In genomic region chr2:152397680-152398435, GRCm38 (mm10) we compare ENCODE assay signal across 8 mouse cellular contexts. TPM values are rescaled to one million over a fixed set of nuclear protein-coding genes. Genes with fewer than 3 reads are reported as not detected.
DNase-seq lines count a peak whose midpoint lies in the region; ATAC-seq lines count a peak whose summit lies in the region.

Gene Sox12, minus strand, starts transcription at chr2:152398063.

- peak; percentile 77 for ATAC-seq in inflammation-experienced regulatory T-cells, adult 6 months
- peak; percentile 44 for ATAC-seq in megakaryocyte progenitor cell, adult 5-6 weeks (replicated peaks; ENCODE audit: poor library complexity)

- DNase-seq in adrenal gland, adult 18-20 months (ENCODE audit: low spot score in 2 of 2), result peak; percentile 97
- peak; percentile 96 for DNase-seq in embryo, embryonic 10.5 days (ENCODE audit: low spot score)
- peak; percentile 90 for DNase-seq in gastrocnemius, postnatal 25 days
- DNase-seq in left cerebral cortex, postnatal 10 days (ENCODE audit: extremely low spot score in 1 of 2, low spot score in 2 of 2), result peak; percentile 98
- DNase-seq in right cerebral cortex, postnatal 10 days (ENCODE audit: low spot score in 2 of 2), result peak; percentile 99 to 100
- DNase-seq in urinary bladder, postnatal 14 days (ENCODE audit: low spot score), result peak; percentile 99

- intact Hi-C loops in left cerebral cortex, postnatal 10 days (cut with DNase I), result loop anchor here (10.0 kb wide), 1 partner anchor 147 kb away; the partner anchor contains the start of gene Defb29

RNA-seq across cellular contexts. Expression of gene Sox12, which starts in this region (rescaled TPM):
- 1 to 10 TPM; 3.5 to 7.3 TPM for total RNA-seq in adrenal gland, adult 18-20 months (2021)
- 1 to 10 TPM; 1.1 to 1.7 TPM for total RNA-seq in gastrocnemius, postnatal 25 days (2021)
- polyA plus RNA-seq in inflammation-experienced regulatory T-cells, adult 6 months (2017; shearing (Covaris generic)), result under 1 TPM in 2 of 3 experiments, not detected in 1; 0.39 to 0.49 TPM
- total RNA-seq in left cerebral cortex, postnatal 10 days (2021), result 10 to 100 TPM; 35.3 to 38.0 TPM
- total RNA-seq in megakaryocyte progenitor cell, adult 5-6 weeks (2015), result 6.8 and 9.0 TPM in 2 replicates
- 1.9 and 2.2 TPM in 2 replicates for total RNA-seq in megakaryocyte progenitor cell, adult 5-6 weeks (2017)

Comparison
In these comparisons a context has a peak if more than half of its experiments do, and no peak if none do; other contexts are left out.
1. Peak in every context shown above with its lines: DNase-seq and ATAC-seq.
2. Peak in ATAC-seq in inflammation-experienced regulatory T-cells, adult 6 months; RNA of the gene not detected or under 1 TPM.